Mouse (Mus musculus): ENCODE data around the gene Trpm8.

GRCm38 (mm10) chr1:88294650-88295049 is 17.2 kb downstream of the Trpm8 start:
- TF ChIP-seq CTCF (IDR thresholded peaks at IDR 0.05; ENCODE audit: extremely low read depth, insufficient read depth, low read length) (no peak), POLR2A (IDR thresholded peaks at IDR 0.05; ENCODE audit: extremely low read depth, insufficient read depth, low read length) (no peak)
